Mouse (Mus musculus): ENCODE results near the gene Slbp.

Slbp gene

DNA sequence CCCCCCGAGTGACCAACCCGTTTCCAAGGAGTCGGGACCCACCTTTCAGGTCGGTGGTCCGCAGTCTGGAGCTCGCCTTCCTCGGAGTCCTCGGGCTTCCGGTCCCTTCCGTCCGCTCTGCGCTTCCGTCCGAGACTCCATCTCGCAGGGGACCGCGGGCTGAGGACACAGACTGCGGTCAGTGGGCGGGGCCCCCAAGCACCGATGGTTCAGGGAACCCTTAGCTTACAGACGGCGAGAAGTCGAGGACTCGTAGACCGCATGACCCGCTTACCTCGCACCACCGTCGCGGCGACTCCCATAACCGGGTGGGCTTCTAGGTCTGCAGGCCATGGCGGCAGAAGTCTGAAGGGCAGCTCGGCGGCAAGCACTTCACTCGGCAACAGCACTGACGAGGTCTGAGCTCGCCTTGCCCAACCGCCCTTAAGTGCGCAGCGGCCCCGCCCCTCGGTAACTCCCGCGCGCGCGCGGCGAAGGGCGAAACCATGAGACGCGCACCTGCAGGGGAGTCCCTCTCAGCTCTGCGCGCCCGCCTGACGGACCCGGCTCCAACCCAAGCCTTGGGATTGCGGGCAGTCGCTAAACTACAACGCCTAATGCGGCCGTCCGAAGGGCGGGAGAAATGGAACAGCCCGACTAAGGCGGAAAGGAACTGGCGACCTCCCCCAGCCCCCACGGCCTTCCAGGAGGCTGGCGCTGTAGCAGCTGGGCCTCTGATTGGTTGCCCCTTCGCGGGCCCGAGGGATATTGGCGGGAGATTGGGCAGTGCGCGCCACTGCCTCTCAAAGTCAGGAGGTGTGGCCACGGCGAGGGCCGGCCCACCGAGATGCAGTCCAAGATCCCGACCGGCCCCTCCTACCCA is at the start of gene Slbp:
Gene Slbp, minus strand, starts transcription at position 654 of the 862 bp plus-strand sequence.
- in situ Hi-C loops (cut with MboI; ENCODE audit: low pct_unique_long_range_greater_than_20kb in 1 of 2, low sequenced_read_pairs in 2 of 2, unreplicated experiment in 1 of 2), result no loop called here

DNA sequence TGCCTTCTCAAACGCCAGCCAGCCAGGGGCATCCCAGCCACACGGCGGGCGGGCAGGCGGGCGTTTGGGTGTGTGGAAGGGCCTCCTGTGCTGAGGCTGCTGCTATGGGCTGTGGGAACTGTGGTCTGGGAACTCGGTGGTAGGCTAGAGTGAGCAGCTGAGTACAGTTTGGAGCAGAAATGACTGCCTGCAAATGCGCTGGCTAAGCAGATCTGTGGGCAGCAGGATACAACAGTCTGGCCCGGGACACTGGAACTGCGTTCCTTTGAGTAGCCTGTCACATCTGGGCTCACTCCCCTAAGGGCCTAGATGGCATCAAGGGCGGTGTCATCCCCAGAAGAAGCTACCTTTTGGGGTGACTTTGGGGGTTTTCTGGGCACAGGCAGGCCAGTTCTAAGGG is 49.5 kb upstream of the Slbp start:
- in situ Hi-C loops (cut with MboI; ENCODE audit: low pct_unique_long_range_greater_than_20kb in 1 of 2, low sequenced_read_pairs in 2 of 2, unreplicated experiment in 1 of 2), result loop anchor here in 1 of 2 experiments (25.0 kb wide), 1 partner anchor 1685 kb away; the partner anchor contains the start of gene Hmx1

DNA sequence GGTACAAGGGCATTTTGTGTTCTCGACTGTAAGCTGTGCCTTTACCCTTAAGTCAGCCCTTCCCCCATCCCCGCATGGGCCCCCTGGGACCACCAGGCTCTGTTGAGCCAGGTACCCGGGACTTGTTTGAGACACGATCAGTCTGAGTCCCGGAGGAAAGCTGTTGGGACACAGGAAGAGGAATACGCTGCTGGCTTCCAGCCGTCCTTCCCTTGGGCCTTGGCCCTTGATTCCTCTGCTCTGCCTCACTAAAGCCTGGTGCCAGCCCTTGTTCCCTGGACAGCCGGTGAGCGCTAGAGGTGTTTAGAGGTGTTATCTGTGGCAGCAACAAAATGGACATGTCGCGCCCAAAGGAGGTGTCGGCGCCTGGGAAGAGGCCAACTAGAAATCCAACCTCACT is 47.6 kb upstream of the Slbp start:
- in situ Hi-C loops (cut with MboI; ENCODE audit: low pct_unique_long_range_greater_than_20kb in 1 of 2, low sequenced_read_pairs in 2 of 2, unreplicated experiment in 1 of 2), result loop anchor here in 1 of 2 experiments (25.0 kb wide), 1 partner anchor 1687 kb away; the partner anchor contains the start of gene Hmx1

GRCm38 (mm10) chr5:33698669-33699068 is 46.3 kb upstream of the Slbp start:
- in situ Hi-C loops (cut with MboI; ENCODE audit: low pct_unique_long_range_greater_than_20kb in 1 of 2, low sequenced_read_pairs in 2 of 2, unreplicated experiment in 1 of 2), result no loop called here

DNA sequence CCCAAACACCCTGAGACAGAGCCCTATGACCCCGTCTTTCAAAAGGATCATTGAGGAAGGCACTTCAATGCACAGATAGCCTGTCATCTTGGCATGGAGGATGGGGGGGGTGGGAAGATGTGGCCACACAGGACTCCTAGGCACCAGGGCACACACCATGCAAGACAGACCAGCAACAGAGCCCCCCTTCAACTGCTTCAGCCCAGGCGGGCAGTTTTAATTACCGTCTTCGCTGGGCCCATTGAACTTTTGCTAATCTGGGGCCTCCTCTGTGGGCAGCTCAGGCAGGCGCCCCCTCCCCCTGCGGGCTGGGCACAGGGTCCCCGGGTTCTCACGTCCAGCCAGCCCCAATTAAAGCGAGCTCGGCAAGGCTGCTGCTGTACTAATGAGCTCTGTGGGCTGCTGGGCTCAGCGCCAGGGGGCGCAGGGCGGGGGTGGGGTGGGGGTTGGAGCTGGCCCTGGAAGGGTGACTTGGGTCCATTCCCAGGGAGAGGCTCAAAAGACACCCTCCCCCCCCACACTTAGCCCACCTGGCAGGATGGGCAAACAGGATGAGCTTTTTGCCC is 45.7 kb upstream of the Slbp start:
- in situ Hi-C loops (cut with MboI; ENCODE audit: low pct_unique_long_range_greater_than_20kb in 1 of 2, low sequenced_read_pairs in 2 of 2, unreplicated experiment in 1 of 2), result no loop called here

DNA sequence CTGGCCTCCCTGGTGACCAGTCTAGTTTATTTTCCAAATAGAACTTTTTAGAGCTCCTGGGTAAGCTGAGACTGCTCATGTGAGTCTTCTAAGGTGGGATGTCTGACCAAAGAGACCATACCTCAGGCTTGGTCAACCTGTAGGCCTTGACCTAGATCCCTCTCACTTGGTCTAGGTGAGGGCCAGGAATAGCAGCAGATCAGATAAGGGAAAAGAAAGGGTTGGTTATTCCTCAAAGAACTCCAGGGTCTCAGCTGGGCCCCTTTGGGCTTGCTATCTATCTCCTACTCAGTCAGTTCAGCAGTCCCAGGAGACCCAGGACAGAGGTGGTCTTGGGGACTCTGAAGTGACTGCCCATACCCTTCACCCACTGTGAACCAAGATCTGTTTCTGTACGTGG is 45.2 kb upstream of the Slbp start:
- in situ Hi-C loops (cut with MboI; ENCODE audit: low pct_unique_long_range_greater_than_20kb in 1 of 2, low sequenced_read_pairs in 2 of 2, unreplicated experiment in 1 of 2), result no loop called here

GRCm38 (mm10) chr5:33696430-33696829 is 44.1 kb upstream of the Slbp start:
- in situ Hi-C loops (cut with MboI; ENCODE audit: low pct_unique_long_range_greater_than_20kb in 1 of 2, low sequenced_read_pairs in 2 of 2, unreplicated experiment in 1 of 2), result no loop called here

DNA sequence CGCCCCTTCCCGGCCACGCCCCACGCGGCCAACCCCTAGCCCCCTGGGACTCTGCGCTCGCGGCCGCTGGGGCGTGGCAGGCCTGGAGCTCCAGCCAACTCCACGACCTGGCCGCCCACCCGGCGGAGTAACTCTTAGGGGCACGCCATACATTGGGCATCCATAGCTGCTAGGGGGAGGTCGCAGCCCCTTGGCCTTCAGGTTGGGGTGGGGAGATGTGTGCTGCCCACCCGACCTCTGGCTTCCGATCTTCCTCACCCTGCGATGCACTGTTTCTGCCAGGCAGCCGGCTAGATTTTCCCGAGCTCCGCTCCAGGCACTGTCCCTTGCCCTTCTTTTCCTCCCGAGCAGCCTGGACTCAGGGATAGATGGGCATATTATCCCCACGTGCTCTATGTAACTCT is 43.3 kb upstream of the Slbp start:
- in situ Hi-C loops (cut with MboI; ENCODE audit: low pct_unique_long_range_greater_than_20kb in 1 of 2, low sequenced_read_pairs in 2 of 2, unreplicated experiment in 1 of 2), result no loop called here

GRCm38 (mm10) chr5:33694848-33695717 is 42.7 kb upstream of the Slbp start:
- in situ Hi-C loops (cut with MboI; ENCODE audit: low pct_unique_long_range_greater_than_20kb in 1 of 2, low sequenced_read_pairs in 2 of 2, unreplicated experiment in 1 of 2), result no loop called here

DNA sequence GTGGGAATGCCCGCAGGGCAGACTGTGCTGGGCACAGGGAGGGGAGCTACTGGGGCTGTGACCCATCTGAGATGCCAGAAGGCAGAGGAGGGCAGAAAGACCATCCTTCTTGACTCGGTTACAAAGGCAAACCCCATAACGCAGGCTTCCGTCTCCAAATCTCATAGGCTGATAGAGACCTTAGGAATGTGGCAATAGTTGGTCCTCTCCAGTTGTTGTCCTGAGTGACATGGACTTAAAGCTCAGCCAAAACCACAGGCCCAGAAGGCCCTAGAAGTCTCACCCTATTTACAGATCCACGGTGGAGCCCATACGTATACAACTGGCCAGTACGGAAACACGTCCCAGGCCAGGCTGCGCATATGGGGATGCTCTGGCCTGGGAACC is 42.1 kb upstream of the Slbp start:
- in situ Hi-C loops (cut with MboI; ENCODE audit: low pct_unique_long_range_greater_than_20kb in 1 of 2, low sequenced_read_pairs in 2 of 2, unreplicated experiment in 1 of 2), result no loop called here

DNA sequence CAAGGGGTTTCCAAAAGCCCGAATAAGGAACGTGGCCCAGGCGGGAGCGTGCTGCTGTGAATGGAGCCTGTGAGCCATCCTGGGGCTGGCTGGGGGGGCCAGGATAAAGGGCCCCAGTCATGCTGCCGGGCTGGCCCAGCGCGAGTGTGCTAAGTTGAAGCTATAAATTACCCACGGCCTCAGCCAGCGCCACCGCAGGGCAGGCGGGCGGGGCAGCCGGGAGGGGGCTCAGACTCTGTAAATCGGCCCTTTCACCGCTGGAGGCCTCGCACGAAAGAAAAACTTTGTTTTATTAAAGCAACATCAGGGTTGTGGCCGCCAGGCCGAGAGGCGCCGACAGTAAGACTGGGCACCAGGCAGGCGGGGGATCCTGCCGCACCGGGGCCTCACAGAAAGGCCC is 40.0 kb upstream of the Slbp start:
- in situ Hi-C loops (cut with MboI; ENCODE audit: low pct_unique_long_range_greater_than_20kb in 1 of 2, low sequenced_read_pairs in 2 of 2, unreplicated experiment in 1 of 2), result no loop called here

DNA sequence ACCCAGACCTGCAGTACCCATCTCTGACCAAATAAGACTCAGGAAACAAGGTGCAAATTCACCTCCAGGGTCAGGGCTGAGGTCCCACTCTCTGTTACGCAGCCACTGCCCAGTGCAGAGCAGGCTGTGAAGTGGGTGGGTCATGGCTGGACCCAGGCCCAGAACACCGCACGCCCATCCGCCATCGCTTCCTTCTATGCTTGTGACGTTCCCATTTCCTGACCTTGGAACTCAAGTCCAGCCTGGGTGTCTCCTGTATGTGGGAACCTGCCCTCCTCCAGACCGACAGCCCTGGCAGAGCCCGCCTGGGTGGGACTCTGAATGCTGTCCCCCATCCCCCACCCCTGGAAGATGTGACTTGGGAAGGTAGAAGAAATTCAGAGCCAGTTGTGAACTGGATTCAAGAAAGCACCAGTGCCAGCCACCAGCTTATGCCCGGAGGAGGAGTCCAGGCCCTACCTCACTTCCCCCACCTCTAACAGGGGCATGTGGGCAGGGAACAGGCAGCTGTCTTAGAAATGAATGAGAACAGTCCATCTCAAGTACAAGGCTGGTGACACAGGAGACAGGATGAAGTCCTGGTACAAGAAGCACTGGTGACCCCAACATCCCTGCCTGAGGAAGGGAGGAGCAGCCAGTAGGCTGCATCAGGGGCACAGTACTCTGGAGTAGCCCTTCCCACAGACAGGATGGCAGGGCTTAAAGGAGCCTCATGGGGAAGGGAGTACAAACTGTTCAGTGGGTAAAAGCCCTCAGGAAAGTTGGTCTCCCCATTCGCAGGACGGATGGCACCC is 37.7 kb upstream of the Slbp start:
- in situ Hi-C loops (cut with MboI; ENCODE audit: low pct_unique_long_range_greater_than_20kb in 1 of 2, low sequenced_read_pairs in 2 of 2, unreplicated experiment in 1 of 2), result no loop called here

DNA sequence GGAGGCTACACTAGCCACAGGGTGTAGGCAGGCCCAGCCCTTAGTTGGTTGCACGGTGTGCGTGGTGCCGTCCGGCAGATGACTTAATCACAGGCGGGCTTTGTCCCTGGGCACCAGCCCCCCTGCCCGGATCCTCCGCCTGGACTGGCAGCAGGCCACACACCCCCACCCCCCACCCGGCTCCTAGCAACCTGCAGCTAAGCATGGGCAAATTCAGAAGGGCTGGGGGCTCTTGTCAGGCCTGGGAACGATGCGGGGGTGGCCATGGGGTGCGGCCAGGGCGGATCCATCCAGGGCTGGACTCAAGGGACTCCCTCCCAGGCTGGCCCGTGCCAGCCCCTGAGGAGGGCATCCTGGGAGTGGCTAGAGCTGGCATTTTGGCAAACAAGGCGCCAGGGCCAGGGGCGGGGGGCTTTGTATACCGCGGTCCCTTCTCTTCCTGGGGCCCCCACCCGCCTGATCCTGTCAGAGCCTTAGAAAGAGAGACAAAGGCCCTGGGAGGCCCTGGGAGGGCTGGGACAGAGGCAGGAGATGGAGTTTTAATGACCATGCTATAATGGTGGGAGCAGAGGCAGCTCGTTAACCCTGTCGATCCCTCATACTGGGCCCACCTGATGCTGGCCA is 37.0 kb upstream of the Slbp start:
- in situ Hi-C loops (cut with MboI; ENCODE audit: low pct_unique_long_range_greater_than_20kb in 1 of 2, low sequenced_read_pairs in 2 of 2, unreplicated experiment in 1 of 2), result no loop called here

DNA sequence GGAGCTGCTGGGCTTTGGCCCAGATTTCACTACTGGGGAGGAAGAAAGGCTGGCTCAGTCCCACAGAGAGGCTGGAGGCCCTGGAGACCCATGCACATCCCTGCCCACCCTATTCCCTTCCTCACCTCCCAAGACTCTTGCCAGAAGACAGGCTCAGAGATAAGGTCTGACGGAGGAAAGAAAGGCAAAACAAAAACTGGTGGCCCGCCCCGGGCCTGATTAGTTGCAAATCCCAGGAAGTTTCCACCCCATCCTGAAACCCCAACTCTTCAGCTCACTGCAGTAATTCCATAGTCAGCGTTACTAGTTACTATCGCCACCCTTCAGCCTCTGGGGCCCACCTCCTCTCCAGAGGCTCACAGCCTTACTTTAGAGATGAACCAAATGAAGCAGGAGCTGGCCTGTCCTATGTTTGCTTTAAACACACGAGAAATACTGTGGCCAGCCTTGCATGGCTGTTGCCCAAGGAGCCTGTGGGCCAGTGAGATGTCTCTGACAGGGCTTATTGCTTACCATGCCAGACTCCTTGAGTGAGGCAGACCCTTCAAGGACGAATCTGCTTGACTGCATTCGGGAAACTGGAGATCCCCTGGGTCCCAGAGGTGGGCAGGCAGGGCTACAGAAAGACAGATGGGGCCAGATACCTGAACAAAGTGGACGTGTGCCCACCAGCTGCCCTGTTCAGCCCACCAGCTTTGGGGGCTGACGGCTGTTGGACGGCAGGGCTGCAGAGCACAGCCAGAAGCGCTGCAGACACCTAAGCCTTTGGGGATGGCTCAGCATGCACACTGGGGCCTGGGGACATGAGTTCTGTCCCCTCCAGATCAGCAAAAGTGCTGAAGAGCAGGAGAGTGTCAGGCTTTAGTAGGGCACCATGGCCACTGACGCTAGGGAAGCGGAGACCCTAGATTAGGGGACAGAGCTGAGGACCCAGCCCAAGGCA is 36.2 kb upstream of the Slbp start:
- in situ Hi-C loops (cut with MboI; ENCODE audit: low pct_unique_long_range_greater_than_20kb in 1 of 2, low sequenced_read_pairs in 2 of 2, unreplicated experiment in 1 of 2), result no loop called here

GRCm38 (mm10) chr5:33687142-33687541 is 34.8 kb upstream of the Slbp start:
- in situ Hi-C loops (cut with MboI; ENCODE audit: low pct_unique_long_range_greater_than_20kb in 1 of 2, low sequenced_read_pairs in 2 of 2, unreplicated experiment in 1 of 2), result no loop called here

- in situ Hi-C loops (cut with MboI; ENCODE audit: low pct_unique_long_range_greater_than_20kb in 1 of 2, low sequenced_read_pairs in 2 of 2, unreplicated experiment in 1 of 2), result no loop called here
These were observed 32.6 kb upstream of the Slbp start for GRCm38 (mm10) chr5:33684932-33685331.
